Mouse (Mus musculus) liver, adult 2 months (tissue): ENCODE measurements around the gene Zfp629.
"Not testable (repeated sequence)": the region's sequence is repeated elsewhere in the genome, so short reads cannot be mapped to it uniquely, and the experiment has no call there.

ENCODE experiments used
- CTCF ChIP-seq: fragments of 200-500 bp; IDR thresholded peaks from 2 replicates; pipeline ENCODE4 v1.5.1; 2011; ENCODE audit warnings: low read depth, low read length, control low read depth
- POLR2A ChIP-seq: fragments of 200-500 bp; IDR thresholded peaks from 2 replicates; pipeline ENCODE4 v1.6.1; 2011; ENCODE audit warnings: low read length, control low read depth; ENCODE audit not compliant: insufficient read depth; ENCODE audit errors: extremely low read depth

DNA sequence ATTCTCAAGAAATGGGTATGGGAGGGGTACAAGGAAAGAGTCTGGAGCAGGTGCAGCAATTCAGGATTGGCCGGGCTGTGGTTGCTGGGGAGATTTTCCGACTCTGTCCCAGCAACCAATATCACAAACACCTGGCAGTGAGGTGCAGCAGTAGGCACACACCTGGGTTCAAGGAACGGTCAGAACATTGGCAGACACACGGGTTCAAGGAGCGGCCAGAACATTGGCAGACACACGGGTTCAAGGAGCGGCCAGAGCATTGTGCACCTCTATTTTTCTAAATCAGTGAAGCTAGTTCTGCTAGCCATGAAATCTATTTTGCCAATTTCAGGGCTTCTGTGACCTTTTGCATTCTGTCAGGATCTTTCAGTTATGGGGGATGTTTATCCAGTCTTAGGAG is 32.0 kb upstream of the Zfp629 start:
- TF ChIP-seq CTCF, POLR2A: not testable (repeated sequence)
